Mouse (Mus musculus) mesoderm, embryonic 11.5 days (tissue): Measurements from ENCODE around the gene Rps16.

ENCODE experiments used
- DNase-seq: peaks from one replicate; pipeline ENCODE4 v3.0.0-alpha.2; 2012; ENCODE audit warnings: low read depth, low spot score

Gene Rps16

GRCm38 (mm10) chr7:28350155-28350883, at the start of gene Rps16:
TSS of gene Rps16 (plus strand) at chr7:28350652.
- peak; percentile 98 for DNase-seq

DNA sequence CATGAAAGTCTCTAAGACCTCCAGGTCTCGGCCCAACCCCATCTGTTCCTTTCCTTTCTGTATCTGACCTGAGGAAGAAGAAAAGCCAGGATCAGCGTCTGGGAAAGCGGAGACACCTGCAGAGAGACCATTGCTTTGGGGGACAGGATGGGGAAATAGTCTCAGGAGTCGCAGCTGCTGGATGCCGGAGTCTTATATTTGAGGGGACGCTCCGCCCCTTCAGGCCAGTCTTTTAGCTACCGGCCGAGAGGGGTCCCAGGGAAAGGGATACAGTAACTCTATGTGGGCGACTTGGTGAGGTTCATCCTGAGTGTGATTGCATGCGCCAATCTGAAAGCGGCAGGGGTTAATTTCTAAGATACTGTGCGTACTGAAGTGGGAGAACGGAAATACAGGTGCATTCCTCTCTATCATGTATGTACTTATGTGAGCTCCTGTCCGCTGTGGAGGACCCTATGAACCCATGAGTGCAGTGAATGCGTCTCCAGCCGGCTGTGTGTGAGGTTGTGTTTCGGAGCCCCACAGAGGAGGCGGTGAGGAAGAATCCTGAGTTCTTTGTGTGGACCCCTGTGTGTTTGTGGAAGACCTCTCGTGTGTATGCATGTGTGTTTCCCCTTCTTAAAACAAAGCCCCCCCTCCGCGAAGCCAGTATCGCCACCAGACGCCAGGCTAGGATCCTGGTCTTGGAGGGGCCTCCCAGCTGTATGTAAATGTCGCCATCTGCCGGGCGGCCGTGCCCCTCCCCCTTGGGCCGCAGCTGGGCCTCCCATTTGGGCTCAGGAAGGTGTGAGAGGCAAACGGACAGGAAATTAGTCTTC, 48.6 kb upstream of the Rps16 start, which contains the start of gene Dll3:
TSS of gene Dll3 (minus strand) at position 623 of the 818 bp plus-strand sequence.
- peak; percentile 81 for DNase-seq

- DNase-seq: no peak
Measured at GRCm38 (mm10) chr7:28305641-28306040, 44.8 kb upstream of the Rps16 start.

DNA sequence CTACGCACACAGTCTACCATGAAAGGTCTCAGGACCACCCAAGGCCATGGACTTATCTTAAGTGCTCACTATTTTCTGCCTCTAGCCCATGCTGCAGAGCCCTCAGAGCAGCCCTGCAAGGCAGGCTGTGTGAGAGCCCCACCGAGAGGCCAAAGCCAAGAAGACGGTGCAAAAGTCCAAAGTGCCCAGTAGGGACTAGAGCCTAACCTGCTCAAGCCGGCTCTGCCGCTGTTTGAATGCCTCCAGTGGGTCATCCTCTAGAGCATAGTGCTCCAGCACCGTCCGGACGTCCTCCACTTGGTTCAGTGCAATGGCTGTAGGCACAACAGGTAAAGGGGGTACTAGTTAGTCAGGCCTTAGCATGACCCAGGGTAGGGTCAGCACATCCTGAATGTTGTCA, 44.2 kb upstream of the Rps16 start:
- DNase-seq: no peak

GRCm38 (mm10) chr7:28309737-28310136, 40.7 kb upstream of the Rps16 start:
- no peak for DNase-seq

DNA sequence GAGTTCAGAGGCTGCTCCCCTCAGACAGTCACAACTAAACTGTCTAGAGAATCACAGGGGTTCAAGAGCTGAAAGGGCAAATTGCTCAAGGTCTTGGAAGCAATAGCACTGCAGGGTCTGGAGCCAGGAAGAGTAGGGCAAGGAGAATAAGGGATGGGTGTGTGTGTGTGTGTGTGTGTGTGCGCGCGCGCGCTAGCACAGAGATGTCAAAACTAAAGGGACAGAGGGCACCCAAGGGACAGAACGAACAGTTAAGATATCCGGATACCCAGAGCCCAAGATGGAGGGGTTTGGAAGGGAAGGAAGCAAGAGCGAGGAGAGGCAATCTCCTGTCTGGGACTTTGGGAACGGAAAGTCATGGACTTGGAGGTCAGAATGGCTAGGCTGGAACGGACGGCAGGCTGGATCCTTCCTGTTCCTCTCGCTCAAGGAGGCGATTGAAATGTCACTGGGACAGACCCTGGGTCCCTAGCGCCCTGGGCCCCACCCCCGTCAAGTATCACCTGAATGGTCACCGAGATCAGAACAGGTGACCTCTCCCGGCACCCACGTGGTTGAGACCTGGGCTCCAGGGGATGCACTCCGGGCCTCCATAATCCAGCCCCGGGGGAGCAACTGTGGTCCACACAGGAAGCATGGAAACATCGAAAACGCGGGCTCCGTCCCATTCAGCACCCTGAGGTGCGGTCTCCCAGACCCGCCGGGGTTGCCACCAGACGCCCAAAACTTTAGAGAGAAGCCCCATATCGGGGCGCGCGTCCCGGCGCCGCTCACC, 39.1 kb upstream of the Rps16 start:
- DNase-seq: no peak

GRCm38 (mm10) chr7:28311926-28312543, 38.4 kb upstream of the Rps16 start, which contains the start of gene Timm50:
TSS of gene Timm50 (minus strand) at chr7:28312072.
- peak; percentile 97 for DNase-seq

- no peak for DNase-seq
Measured at GRCm38 (mm10) chr7:28318036-28318435, 32.4 kb upstream of the Rps16 start.

DNA sequence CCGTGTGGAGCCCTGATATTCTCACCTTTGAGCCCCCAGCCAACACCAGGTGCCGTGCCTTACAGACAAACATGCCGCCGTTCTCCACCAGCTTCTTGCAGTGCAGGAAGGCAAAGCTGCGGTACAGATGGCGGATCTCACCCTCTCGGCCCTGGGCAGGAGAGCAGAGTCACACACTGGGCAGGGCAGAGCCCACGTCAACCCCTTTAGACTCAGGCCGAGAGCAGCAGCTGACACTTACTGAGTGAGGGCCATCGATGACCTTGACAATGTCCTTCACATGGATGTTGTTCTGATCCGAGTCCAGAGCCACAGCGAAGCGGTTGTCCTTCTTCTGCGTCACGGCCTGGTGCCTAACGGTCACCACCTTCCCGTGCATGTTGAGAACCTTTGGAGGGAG, 31.7 kb upstream of the Rps16 start:
- no peak for DNase-seq

DNA sequence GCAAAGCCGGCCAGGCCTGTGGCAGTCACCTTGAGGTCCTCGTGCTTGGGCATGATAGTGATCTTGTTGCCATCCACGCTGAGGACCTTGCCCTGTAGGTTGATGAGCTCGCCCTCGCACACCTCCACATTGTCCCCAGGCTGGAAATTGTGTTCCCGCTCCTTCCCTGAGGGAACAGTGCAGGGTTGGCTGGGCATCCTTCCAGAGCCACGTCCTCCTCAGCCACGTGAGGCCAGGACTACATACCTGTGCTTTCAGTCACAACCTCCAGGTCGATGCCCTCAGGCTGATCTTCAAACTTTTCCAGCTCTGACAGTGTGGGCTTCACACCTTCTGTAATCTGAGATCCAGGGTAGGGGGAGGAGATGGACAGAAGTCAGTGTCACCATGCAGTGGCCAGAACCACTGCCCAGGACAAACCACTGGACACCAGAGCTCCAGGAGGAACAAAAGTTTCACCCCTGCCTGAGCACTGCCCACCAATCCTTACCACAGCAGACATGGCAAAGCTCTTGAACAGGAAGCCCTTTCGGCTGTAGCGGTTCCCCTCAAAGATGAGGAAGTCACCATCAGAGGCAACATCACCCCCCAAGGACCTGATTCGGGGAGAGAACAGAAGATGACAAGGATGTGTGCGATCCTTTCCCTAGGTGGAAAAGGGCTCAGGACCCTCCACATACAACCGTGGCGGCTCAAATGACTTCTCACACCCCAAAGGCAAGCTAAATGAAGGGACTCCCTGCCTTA, 28.3 kb upstream of the Rps16 start:
- no peak for DNase-seq

DNA sequence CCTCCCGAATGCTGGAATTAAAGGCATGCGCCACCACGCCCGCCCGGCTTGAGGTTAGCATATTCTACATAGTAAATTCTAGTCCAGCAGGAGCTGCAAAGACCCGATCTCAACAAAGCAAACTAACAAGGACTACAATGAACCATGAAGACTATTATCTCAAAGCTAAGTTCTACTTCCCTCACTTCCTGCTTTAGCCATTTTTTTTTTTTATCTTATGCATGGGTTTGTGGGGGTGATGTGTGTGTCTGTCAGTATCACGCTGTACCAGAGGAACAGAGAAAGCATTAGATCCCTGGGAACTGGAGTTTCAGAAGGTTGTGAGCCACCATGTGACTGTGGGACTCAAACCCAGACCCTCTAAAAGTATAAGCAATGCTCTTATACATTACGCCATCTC, 25.2 kb upstream of the Rps16 start:
- no peak for DNase-seq

- no peak for DNase-seq
Measured at GRCm38 (mm10) chr7:28326457-28326856, 24.0 kb upstream of the Rps16 start.

DNA sequence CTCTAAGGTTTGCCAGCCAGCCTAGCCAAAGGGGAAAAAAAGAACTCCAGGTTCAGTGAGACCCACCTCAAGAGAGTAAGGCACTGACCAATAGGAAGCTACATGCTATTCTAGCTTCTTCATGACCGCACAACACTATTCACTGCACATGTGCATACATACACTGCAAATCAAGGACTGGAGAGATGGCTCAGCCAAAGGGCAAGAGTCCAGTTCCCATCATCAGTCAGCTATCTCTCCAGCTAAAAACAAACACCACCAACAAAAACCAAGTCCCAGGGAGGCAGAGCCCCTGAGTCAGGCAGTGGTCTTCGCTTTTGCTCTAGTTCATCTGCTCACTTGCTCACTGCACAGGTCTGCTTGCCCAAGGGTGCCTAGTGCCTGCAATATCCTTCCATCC, 22.2 kb upstream of the Rps16 start:
- DNase-seq: no peak

- DNase-seq: no peak
Measured at GRCm38 (mm10) chr7:28334534-28334933, 15.9 kb upstream of the Rps16 start.

DNA sequence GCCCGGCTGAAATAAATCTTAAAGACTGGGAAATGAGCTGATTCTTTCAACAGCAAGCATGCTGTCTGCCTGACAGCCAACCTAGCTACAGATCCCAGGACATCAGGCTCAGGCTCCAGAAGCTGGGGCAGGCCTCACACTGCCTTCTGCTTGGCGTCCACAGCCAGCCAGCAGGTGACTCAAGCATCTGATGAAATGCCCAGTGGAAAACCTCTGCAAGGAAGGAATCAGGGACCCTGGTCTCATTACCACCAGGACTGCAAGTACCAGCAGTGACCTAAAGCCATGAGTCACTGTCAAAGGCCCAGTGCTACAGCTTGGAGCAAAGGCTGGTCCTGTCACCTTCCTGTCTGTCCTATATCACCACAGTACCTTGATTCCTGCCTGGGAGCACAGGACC, 15.0 kb upstream of the Rps16 start:
- DNase-seq: no peak

- peak; percentile 99 for DNase-seq
Measured at GRCm38 (mm10) chr7:28338108-28338998, 12.1 kb upstream of the Rps16 start, which contains the start of gene Supt5. TSS of gene Supt5 (minus strand) at chr7:28338746.

DNA sequence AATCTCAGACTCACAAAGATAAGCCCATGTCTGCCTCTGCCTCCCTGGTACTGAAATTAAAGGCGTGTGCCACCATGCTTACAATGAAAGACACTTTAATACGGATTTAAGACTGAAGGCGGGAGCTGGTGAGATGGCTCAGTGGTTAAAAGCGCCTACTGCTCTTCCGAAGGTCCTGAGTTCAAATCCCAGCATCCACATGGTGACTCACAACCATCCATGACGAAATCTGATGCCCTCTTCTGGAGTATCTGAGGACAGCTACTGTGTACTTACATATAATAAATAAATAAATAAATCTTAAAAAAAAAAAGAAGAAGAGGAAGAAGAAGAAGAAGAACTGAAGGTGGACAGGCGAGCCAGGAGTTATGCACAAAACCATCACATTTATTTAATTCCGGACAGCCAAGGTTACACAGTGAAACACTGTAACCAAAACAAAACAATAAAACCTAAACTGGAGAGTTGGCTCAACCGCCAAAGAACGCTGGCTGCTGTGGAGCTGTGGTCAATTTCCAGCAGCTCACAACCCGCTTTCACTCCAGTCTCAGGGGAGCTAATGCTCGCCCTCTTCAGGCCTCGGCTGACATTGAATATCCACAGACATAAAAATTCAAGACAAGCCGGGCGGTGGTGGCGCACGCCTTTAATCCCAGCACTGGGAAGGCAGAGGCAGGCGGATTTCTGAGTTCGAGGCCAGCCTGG, 11.1 kb upstream of the Rps16 start:
- DNase-seq: peak; percentile 60

DNA sequence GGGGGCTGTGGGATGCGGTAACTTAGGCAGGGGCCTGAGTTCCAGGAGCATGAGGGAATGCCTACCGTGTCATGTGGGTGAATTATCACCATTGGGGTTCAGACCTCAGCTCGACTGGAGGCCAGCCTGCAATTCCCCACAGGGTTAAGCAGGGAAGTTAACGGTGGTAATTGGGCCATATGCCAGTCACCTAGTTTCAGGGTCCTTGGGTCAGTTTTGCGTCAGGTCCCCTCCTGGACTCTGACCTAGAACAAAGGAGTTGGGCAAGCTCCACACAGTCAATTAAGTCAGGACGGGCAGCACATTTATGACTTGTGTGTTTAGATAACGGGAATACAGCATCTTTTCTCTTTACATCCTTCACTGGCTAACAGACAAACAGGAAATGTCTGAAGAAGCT, 9.1 kb upstream of the Rps16 start:
- no peak for DNase-seq

GRCm38 (mm10) chr7:28344637-28345036, 5.8 kb upstream of the Rps16 start:
- DNase-seq: peak; percentile 83
